Mouse (Mus musculus): Measurements from ENCODE around the gene Txndc9.

Gene Txndc9

GRCm38 (mm10) chr1:37971520-37971919 lies 26.2 kb downstream of the Txndc9 start:
- no peak for DNase-seq (ENCODE audit: low spot score)

GRCm38 (mm10) chr1:37968746-37969145 lies 28.9 kb downstream of the Txndc9 start:
- DNase-seq (ENCODE audit: low spot score) = no peak

- no peak for DNase-seq (ENCODE audit: low spot score)
Measured at GRCm38 (mm10) chr1:37965571-37965970, 32.1 kb downstream of the Txndc9 start.

DNA sequence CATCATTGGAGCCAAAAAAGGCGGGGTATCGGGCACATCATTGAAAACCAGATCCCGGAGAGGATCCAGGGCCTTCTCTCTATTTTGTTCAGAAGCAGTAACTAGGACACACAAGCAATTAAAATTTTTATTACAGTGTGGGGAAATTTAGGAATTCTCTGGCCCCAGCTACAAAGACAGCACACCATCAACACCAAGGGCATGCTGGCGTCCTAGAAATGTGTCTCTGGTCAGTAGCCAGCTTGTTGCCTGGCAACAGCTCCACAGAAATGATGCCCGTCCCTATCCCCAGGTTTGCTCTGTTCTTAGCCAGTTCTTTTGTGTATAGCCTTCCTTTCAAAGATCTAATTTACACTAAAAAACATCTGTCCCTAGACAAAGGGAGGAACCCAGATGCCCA lies 38.2 kb downstream of the Txndc9 start:
- no peak for DNase-seq (ENCODE audit: low spot score)

DNA sequence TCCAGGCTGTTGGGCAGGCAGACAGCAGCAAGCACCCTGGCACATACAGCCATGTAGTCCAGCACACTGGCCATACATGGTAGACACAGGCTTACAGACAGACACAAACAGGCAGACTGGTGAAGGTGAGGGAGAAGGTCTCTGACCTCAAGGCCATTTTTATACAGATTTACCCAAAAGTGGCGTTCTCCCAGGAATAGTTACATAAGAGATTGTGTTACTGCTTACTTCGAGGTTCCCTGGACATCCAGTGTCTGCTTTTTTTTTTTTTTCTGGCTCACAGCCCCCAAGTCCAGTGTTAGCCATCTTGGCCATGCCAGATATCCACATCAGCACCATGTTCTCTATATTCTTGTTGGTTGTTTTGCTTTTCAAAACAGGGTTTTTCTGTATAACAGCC lies 39.2 kb downstream of the Txndc9 start:
- no peak for DNase-seq (ENCODE audit: low spot score)

DNA sequence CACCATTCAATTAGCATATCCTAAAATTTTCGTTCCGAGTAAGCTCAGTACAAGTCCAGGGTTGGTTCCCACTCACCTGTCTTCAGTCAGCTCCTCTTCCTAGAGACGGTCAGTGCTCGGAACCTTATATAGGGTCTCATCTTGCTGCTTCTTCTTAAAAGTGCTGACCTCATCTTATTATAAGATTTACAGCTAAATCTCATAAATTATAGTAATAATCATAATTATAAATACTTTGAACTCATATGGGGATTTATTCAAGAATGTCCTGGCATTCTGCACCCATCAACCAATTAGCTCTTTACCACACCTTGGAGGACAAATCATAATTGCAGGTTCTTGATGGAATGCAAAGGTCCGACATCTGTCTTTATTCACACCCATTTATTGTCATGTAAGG lies 40.0 kb downstream of the Txndc9 start, which contains the start of gene Lyg1:
Lyg1 (minus strand) TSS at position 101 of the 400 bp plus-strand sequence.
- no peak for DNase-seq (ENCODE audit: low spot score)

GRCm38 (mm10) chr1:37956690-37957431 lies 40.8 kb downstream of the Txndc9 start:
- no peak for DNase-seq (ENCODE audit: low spot score)

- DNase-seq (ENCODE audit: low spot score) = no peak
Measured at GRCm38 (mm10) chr1:37955251-37955650, 42.4 kb downstream of the Txndc9 start.

- no peak for DNase-seq (ENCODE audit: low spot score)
Measured at GRCm38 (mm10) chr1:37954786-37955185, 42.9 kb downstream of the Txndc9 start.

DNA sequence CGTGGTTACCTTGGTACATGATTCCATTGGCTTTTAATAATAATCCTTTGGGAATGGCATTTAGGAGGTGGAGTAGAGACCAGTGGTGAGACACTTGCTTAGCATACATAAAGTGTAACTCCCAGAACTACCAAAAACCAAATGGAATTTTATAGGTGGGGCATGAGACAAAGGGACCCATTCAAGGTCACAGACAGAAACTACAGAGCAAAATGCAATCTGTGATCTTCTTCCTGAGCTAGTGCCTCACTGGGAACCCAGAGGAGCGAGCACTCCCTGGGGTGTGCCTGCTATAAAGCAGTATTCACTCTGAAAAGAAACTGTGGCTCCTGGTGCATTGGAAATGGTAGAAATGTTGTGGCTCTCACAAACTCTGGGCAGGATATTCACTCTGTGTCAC lies 48.8 kb downstream of the Txndc9 start:
- DNase-seq (ENCODE audit: low spot score) = no peak

Measured in lung, postnatal 25 days (tissue).